Mouse (Mus musculus): Measurements from ENCODE around the gene Cfc1. TPM values are rescaled to one million over a fixed set of nuclear protein-coding genes. Genes with fewer than 3 reads are reported as not detected.

The Cfc1 gene
- polyA plus RNA-seq (2012; ENCODE audit: low replicate concordance), result not detected in 2 replicates

DNA sequence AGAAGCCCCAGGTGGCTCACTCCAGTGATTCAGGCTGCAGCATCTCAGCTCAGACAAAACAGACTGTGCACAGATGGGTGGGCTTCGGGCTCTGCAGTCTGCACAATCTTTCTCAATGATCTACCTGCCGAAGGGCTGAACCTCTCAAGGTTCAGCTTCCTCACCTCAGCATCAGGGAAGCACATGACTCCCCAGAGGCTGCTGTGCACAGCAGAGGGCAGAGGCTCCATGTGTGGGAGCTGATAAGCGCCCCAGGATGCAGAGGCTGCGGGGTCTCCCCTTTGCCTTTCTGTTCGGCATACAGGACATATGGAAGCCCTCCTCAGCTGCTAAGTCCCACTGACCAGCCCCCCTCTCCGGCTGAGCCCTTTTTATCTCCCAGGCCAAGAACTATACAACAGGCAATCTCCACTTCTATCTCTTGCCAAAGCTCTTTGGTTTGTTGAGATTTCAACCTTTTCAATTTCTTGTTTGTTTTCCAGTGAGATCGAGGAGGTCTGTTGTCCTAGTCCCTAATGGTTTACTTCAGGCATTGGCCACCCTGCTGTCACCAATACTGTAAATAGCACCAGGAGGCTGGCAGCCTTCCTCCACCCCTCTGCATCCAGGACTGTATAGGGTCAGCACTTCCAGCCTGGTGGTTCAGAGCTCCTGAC is at the start of gene Cfc1:
TSS of gene Cfc1 (plus strand) at position 606 of the 656 bp plus-strand sequence.

DNA sequence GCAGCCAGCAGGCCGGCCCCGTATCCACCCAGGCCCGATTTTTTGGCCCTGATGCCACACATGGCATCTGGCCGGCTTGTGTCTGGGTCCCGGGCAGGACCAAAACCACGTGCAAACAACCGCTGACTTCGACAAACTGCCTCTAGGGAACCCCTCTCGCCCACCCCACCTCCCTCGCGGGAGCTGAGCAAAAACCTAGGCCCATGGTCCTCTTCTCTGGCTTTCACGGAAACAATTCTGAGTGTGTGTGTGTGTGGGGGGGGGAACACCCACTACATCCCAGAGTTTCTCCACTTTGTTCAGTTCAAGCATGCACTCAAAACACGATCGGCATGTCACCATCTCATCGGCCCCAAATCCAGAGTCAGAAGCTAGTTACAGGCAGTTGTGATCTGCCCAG is 25.4 kb downstream of the Cfc1 start, which contains the start of gene Prss40:
TSS of gene Prss40 (minus strand) at position 101 of the 400 bp plus-strand sequence.

DNA sequence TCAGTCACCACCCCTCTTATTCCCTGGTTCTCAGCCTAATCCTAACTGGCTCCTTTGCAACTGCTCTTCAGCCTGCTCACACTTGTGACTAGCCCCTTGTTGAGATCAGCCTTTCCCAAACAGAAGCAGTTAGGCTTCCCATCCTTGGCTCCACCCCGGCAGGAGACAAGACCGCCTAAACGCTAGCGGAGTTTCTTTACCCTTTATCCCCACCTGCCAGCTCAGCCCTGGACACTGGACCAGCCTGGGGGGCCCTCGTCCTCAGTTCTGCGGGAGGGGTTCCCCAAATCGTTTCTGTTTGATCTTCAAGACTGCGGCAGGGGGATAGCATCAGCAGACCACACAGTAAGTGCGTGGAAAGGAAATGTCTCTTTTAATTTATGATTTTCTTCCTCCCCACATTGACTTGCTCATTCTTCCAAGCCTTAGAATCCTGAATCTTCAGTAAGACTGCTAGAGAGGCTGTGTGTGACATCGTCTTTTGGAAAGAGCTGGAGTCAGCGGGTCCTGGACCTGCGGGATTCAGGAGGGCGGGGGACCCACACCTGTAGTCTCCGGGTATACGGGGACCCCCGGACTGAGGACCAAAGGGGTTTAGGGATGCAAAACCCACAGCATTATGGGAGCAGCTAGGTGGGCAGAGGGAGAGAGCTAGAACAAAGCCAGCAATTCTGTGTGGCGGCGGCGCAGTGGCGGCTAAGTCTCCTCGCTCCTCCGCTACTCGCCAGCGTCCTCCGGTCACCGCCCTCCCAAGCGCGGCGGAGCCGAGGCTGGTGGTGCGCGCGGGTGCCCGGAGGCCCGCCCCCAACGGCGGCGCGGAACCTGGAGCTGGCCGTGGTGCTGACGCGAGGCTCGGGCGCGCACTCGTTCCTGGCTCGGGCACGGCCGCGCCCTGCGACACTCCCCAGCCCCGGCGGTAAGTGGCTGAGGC is 43.7 kb downstream of the Cfc1 start, which contains the start of gene Amer3:
TSS of gene Amer3 (plus strand) at position 807 of the 931 bp plus-strand sequence.

Other genes starting within 250 kb of the Cfc1 start
- gene Ccdc115, start 96.0 kb upstream of the Cfc1 start, polyA plus RNA-seq (2012; ENCODE audit: low replicate concordance), result 18.8 and 32.8 TPM in 2 replicates
- 35.7 and 36.9 TPM in 2 replicates for gene Imp4, start 95.8 kb upstream of the Cfc1 start, polyA plus RNA-seq (2012; ENCODE audit: low replicate concordance)
- gene Ptpn18, start 75.9 kb upstream of the Cfc1 start, polyA plus RNA-seq (2012; ENCODE audit: low replicate concordance), result 839 and 1,671 TPM in 2 replicates
- gene Prss39, start 37.2 kb upstream of the Cfc1 start, polyA plus RNA-seq (2012; ENCODE audit: low replicate concordance), result 0.39 TPM in 1 of 2 replicates, not detected in the other
- not detected in 2 replicates for gene Prss40, start 25.3 kb downstream of the Cfc1 start, polyA plus RNA-seq (2012; ENCODE audit: low replicate concordance)
- 0.02 TPM in 1 of 2 replicates, not detected in the other for gene Amer3, start 44.0 kb downstream of the Cfc1 start, polyA plus RNA-seq (2012; ENCODE audit: low replicate concordance)

All from hematopoietic multipotent progenitor cell, adult 10-12 weeks (in vitro differentiated cells).